Mouse (Mus musculus) G1E (cell line): ENCODE data around the gene Dhx37.

ENCODE experiments used
- CTCF ChIP-seq: IDR thresholded peaks from 2 replicates; pipeline ENCODE4 v1.5.1; 2012; ENCODE audit warnings: low read depth, low read length, inconsistent platforms, mixed read lengths
- GATA1 ChIP-seq: IDR thresholded peaks from 2 replicates; pipeline ENCODE4 v1.6.1; 2012; ENCODE audit warnings: borderline replicate concordance, low read length, inconsistent platforms, mixed read lengths
- POLR2AphosphoS5 ChIP-seq: IDR thresholded peaks from 2 replicates; pipeline ENCODE4 v1.6.1; 2012; ENCODE audit warnings: low read depth, low read length, inconsistent platforms; ENCODE audit not compliant: insufficient replicate concordance

- no peak for TF ChIP-seq GATA1
- TF ChIP-seq CTCF, result no peak
- TF ChIP-seq POLR2AphosphoS5, result no peak
Observed at GRCm38 (mm10) chr5:125404903-125405545, 28.9 kb downstream of the Dhx37 start.
